In the genomic region with DNA sequence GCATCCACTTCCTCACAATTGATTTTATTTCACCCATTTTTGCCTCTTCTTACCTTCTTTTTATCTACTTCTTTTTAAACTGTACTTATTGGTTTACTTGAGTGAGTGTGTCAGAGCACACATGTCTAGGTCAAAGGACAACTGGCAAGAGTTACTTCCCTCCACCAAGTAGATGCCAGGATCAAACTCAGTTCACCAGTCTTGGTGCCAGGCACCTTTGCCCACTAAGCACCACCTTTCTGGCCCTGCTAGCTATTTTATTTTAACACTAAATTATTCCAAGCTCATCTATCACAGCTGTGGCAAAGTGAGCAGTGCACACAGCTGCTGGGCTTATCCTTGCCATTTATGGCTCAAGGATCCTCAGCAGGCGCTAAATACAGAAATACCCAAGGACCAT, we compare ENCODE assay signal across 17 mouse cellular contexts.
"Had no signal": no experiment of that assay in that cellular context is flagged by ENCODE, and none has a peak within 500 bp of the region (broad histone marks: within the 10 kb centered on the region; RNA-seq: fewer than 3 reads in every experiment).

No protein-coding gene starts in this region.

- H3K36me3 ChIP-seq: hindbrain, embryonic 15.5 days; liver, embryonic 13.5 days; lung, embryonic 15.5 days; midbrain, embryonic 15.5 days; neural tube, embryonic 12.5 days had no signal

- H3K4me1 ChIP-seq: hindbrain, embryonic 15.5 days; liver, embryonic 13.5 days; lung, embryonic 15.5 days; megakaryocyte, embryonic 14.5 days; midbrain, embryonic 15.5 days; neural tube, embryonic 12.5 days had no signal

- H3K9ac ChIP-seq: hindbrain, embryonic 15.5 days; liver, embryonic 13.5 days; liver, postnatal 0 days; lung, embryonic 15.5 days; midbrain, embryonic 15.5 days; neural tube, embryonic 12.5 days had no signal

- H3K9me3 ChIP-seq: hindbrain, embryonic 15.5 days; liver, embryonic 13.5 days; lung, embryonic 15.5 days; midbrain, embryonic 15.5 days; neural tube, embryonic 12.5 days had no signal

- H3K4me3 ChIP-seq: hindbrain, embryonic 15.5 days; liver, embryonic 13.5 days; lung, embryonic 15.5 days; megakaryocyte, embryonic 14.5 days; midbrain, embryonic 15.5 days; neural tube, embryonic 12.5 days had no signal

- ATAC-seq: intestine, embryonic 16.5 days; liver, postnatal 0 days; midbrain, embryonic 15.5 days had no signal

- DNase-seq: layer of hippocampus, adult 9-11 months; layer of hippocampus, postnatal 36 days; liver, embryonic 13.5 days; liver, postnatal 0 days; lung, postnatal 14 days; right cerebral cortex, postnatal 4 days; spleen, adult 18-20 months; thymus, adult 18-20 months; thymus, postnatal 25 days had no signal

- H3K4me2 ChIP-seq: hindbrain, embryonic 15.5 days; liver, embryonic 13.5 days; lung, embryonic 15.5 days; midbrain, embryonic 11.5 days; midbrain, embryonic 15.5 days; neural tube, embryonic 12.5 days had no signal

- H3K27me3 ChIP-seq: hindbrain, embryonic 15.5 days; liver, embryonic 13.5 days; lung, embryonic 15.5 days; midbrain, embryonic 15.5 days; neural tube, embryonic 12.5 days had no signal

- H3K27ac ChIP-seq: hindbrain, embryonic 15.5 days; liver, embryonic 13.5 days; lung, embryonic 15.5 days; macrophage; midbrain, embryonic 15.5 days; neural tube, embryonic 12.5 days had no signal
